Mouse (Mus musculus) neural tube, embryonic 14.5 days (tissue): ENCODE results near the gene Exosc10. TPM values are rescaled to one million over a fixed set of nuclear protein-coding genes. Genes with fewer than 3 reads are reported as not detected.

Experiments
- ATAC-seq: fragments of 200-750 bp; cut with Nextera tagmentation; 2 replicates; pipeline ENCODE4 v1.8.0; 2017; ENCODE audit warnings: low read depth, mild to moderate bottlenecking, moderate TSS enrichment, moderate library complexity
- H3K27ac ChIP-seq: fragments of 300-500 bp; sonication (generic); 2 replicates; pipeline ENCODE4 v1.5.1; 2014; ENCODE audit warnings: low read depth, mild to moderate bottlenecking, control low read depth, low read length, moderate library complexity, mixed read lengths
- H3K27me3 ChIP-seq: fragments of 300-500 bp; sonication (generic); 2 replicates; pipeline ENCODE4 v1.6.1; 2014; ENCODE audit warnings: low read length; ENCODE audit not compliant: control insufficient read depth, insufficient read depth
- H3K36me3 ChIP-seq: fragments of 300-500 bp; sonication (generic); 2 replicates; pipeline ENCODE4 v1.6.1; 2014; ENCODE audit warnings: low read length, mixed read lengths; ENCODE audit not compliant: control insufficient read depth, insufficient read depth
- H3K4me1 ChIP-seq: fragments of 300-500 bp; sonication (generic); 2 replicates; pipeline ENCODE4 v1.6.1; 2014; ENCODE audit warnings: low read length; ENCODE audit not compliant: control insufficient read depth, insufficient read depth
- H3K4me2 ChIP-seq: fragments of 300-500 bp; sonication (generic); 2 replicates; pipeline ENCODE4 v1.6.1; 2014; ENCODE audit warnings: mild to moderate bottlenecking, low read depth, low read length, control low read depth
- H3K4me3 ChIP-seq: fragments of 300-500 bp; sonication (generic); 2 replicates; pipeline ENCODE4 v1.5.1; 2014; ENCODE audit warnings: low read depth, low read length, control low read depth, mixed read lengths
- H3K9ac ChIP-seq: fragments of 300-500 bp; sonication (generic); replicated peaks from 2 replicates; pipeline ENCODE4 v1.6.1; 2014; ENCODE audit warnings: low read depth, mild to moderate bottlenecking, control low read depth, low read length, mixed read lengths
- H3K9me3 ChIP-seq: fragments of 300-500 bp; sonication (generic); 2 replicates; pipeline ENCODE4 v1.6.1; 2016; ENCODE audit warnings: low read length; ENCODE audit not compliant: control insufficient read depth
- WGBS: fragments of 180-500 bp; shearing (Covaris S2); extraction: QIAGEN DNeasy Blood & Tissue Kit; methylation state at CpG from one replicate; pipeline ENCODE4 v1.1.7; 2014; 5-methylcytosine and 5-hydroxymethylcytosine counted together
- polyA plus RNA-seq: library from polyadenylated mRNA; unstranded; fragments of >200 nt; fragmentation: Nextera tagmentation; extraction: Ambion mirVana; gene quantifications from 2 replicates; pipeline ENCODE4 v1.2.1, GENCODE M21; 2014

The Exosc10 gene
- polyA plus RNA-seq, 1 experiment from 2014 or later: 89.1 TPM

- no peak for ATAC-seq
- H3K36me3 ChIP-seq: peaks cover 82% of the 10 kb centered on the region
- H3K27me3 ChIP-seq: no peaks in the 10 kb centered on the region
- H3K4me3 ChIP-seq: no peak overlapping the region
- WGBS: 93% methylated on average over 10 of the region's 10 CpGs
- no peak overlapping the region for H3K27ac ChIP-seq
- H3K4me2 ChIP-seq: no peak overlapping the region
- no peaks in the 10 kb centered on the region for H3K4me1 ChIP-seq
- H3K9me3 ChIP-seq: no peaks in the 10 kb centered on the region
- no peak overlapping the region for H3K9ac ChIP-seq
Observed at GRCm38 (mm10) chr4:148527158-148527910, 30.9 kb upstream of the Exosc10 start.

GRCm38 (mm10) chr4:148530351-148530750, 27.9 kb upstream of the Exosc10 start:
- H3K4me2 ChIP-seq: no peak overlapping the region
- H3K9ac ChIP-seq: no peak overlapping the region
- 96% methylated on average over 5 of the region's 5 CpGs for WGBS
- H3K9me3 ChIP-seq: no peaks in the 10 kb centered on the region
- no peak overlapping the region for H3K27ac ChIP-seq
- peaks cover 91% of the 10 kb centered on the region for H3K36me3 ChIP-seq
- H3K4me1 ChIP-seq: no peaks in the 10 kb centered on the region
- H3K4me3 ChIP-seq: no peak overlapping the region
- no peak for ATAC-seq
- no peaks in the 10 kb centered on the region for H3K27me3 ChIP-seq

DNA sequence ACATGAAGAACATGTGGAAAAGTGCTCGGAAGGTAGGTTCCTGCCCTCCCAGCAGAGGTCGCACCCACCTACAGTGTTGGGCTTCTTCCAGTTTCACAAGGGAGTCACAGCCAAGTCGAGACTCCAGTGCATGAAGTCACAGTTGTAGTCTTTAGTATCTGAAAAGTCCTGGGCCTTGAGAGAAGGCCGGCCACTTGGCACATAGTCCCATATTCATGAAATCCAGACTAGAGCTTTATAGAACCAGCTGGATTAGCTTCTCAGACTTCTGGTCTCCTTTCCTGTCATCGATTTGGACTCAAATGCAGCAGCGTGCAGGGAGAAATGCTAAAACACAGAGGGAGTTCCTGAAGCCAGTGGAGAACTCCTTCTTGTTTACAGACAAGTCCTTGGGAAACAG, 27.5 kb upstream of the Exosc10 start:
- H3K27ac ChIP-seq: no peak overlapping the region

DNA sequence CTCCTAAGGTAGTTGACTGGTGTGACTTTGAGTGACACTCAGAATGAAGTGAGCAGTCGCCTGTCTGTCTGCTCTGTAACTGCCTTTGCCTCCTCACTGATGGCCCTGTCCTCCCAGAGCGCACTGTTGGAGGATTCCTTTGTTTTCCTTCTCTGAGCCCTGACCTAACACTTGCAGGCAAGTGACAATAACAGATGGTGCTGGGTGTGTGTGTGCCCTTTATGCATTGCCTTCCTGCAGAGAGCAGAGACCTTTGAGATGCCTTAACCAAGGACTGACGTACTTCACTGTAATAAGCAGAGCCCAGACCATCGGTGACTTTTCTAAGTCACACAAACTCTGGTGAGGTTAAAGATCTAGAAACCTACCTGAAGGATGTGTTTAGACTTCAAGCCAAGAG, 26.9 kb upstream of the Exosc10 start:
- H3K4me2 ChIP-seq: no peak overlapping the region
- H3K36me3 ChIP-seq: peaks cover 91% of the 10 kb centered on the region
- no peaks in the 10 kb centered on the region for H3K9me3 ChIP-seq
- no peak overlapping the region for H3K27ac ChIP-seq
- H3K4me3 ChIP-seq: no peak overlapping the region
- no peaks in the 10 kb centered on the region for H3K27me3 ChIP-seq
- no peak overlapping the region for H3K9ac ChIP-seq
- WGBS: 65% methylated on average over 4 of the region's 4 CpGs
- no peak for ATAC-seq
- H3K4me1 ChIP-seq: no peaks in the 10 kb centered on the region

More for the DNA sequence above, 27.5 kb upstream of the Exosc10 start:
- Histone ChIP-seq H3K4me3 (no peak overlapping the region), H3K9ac (no peak overlapping the region), H3K36me3 (peaks cover 91% of the 10 kb centered on the region), H3K9me3 (no peaks in the 10 kb centered on the region), H3K4me2 (no peak overlapping the region), H3K4me1 (no peaks in the 10 kb centered on the region), H3K27me3 (no peaks in the 10 kb centered on the region)
- no peak for ATAC-seq
- WGBS: 94% methylated on average over 6 of the region's 6 CpGs

DNA sequence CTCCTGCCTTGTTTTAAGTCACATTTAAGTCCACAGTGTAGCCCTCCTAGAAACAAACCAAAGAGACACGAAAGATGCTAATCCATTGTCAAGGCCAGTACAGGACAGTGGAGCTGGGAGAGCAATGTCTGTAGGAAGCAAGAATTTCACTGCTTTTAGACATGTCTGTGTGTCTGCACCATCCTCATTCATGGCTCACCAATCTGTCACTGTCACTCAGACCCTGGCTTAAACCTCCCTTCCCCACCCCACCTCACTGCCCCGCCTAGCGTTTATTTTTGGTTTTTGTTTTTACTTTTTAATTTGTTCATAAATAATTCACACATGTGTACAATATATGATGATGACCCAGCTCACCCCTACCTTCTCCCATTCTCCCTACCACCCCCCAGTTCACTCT, 25.7 kb upstream of the Exosc10 start:
- H3K36me3 ChIP-seq: peaks cover 91% of the 10 kb centered on the region
- no peak overlapping the region for H3K4me3 ChIP-seq
- no peaks in the 10 kb centered on the region for H3K27me3 ChIP-seq
- WGBS: 97% methylated on average over 3 of the region's 3 CpGs
- no peak overlapping the region for H3K9ac ChIP-seq
- H3K4me2 ChIP-seq: no peak overlapping the region
- no peaks in the 10 kb centered on the region for H3K9me3 ChIP-seq
- H3K27ac ChIP-seq: no peak overlapping the region
- ATAC-seq: no peak
- no peaks in the 10 kb centered on the region for H3K4me1 ChIP-seq

- Histone ChIP-seq H3K4me2 (no peak overlapping the region), H3K4me1 (no peaks in the 10 kb centered on the region), H3K36me3 (peaks cover 91% of the 10 kb centered on the region), H3K27me3 (no peaks in the 10 kb centered on the region), H3K27ac (no peak overlapping the region), H3K9ac (no peak overlapping the region), H3K9me3 (no peaks in the 10 kb centered on the region), H3K4me3 (no peak overlapping the region)
- 80% methylated on average over 12 of the region's 12 CpGs for WGBS
- ATAC-seq: peak; percentile 14; the same call in 1 of the 2 replicates
Observed at GRCm38 (mm10) chr4:148533613-148534328, 24.5 kb upstream of the Exosc10 start.

DNA sequence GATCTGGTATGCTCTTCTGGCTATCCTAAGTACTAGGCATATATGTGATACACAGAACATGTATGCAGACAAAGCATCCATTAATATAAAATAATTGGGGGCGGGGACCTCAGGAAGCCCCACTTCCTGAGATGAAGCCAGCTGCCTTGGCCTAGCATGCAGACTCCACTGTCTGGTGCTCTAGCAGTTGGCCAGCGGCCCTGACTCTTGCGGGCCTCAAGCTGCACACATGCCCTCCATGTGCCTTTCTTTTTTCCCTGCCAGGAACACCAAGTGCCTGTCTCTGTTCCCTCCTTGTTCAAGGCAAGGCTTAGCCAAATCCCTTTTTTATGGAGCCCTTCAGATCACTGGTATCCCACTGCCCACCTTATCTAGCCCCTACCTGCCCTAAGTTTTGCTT, 22.4 kb upstream of the Exosc10 start:
- Histone ChIP-seq H3K4me1 (no peaks in the 10 kb centered on the region), H3K27ac (no peak overlapping the region), H3K27me3 (no peaks in the 10 kb centered on the region), H3K36me3 (peaks cover 92% of the 10 kb centered on the region), H3K9me3 (no peaks in the 10 kb centered on the region), H3K4me2 (no peak overlapping the region), H3K4me3 (no peak overlapping the region), H3K9ac (no peak overlapping the region)
- 98% methylated on average over 3 of the region's 3 CpGs for WGBS
- ATAC-seq: no peak

DNA sequence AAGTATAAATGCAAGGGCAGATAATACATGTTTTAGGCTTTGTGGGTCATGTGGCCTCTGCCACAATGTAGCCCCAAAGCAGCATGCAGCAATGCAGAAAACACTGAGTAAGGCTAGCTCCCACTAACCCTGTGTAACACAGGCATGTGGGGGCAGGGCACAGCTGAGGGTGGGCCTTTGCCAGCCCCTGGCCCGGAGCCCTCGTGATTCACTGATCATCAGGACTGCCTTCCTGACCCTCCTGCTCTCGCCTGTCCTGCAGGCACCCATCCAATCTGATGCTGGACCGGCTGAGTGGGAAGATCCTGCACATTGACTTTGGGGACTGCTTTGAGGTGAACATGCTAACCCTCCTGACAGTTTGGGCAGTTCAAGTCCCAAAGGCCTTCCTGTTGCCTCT, 9.1 kb upstream of the Exosc10 start:
- Histone ChIP-seq H3K27me3 (no peaks in the 10 kb centered on the region), H3K36me3 (peaks cover 78% of the 10 kb centered on the region), H3K9ac (no peak overlapping the region), H3K4me2 (no peak overlapping the region), H3K4me1 (no peaks in the 10 kb centered on the region), H3K9me3 (no peaks in the 10 kb centered on the region), H3K27ac (no peak overlapping the region), H3K4me3 (no peak overlapping the region)
- WGBS: 82% methylated on average over 4 of the region's 4 CpGs
- no peak for ATAC-seq

GRCm38 (mm10) chr4:148557766-148558165, 463 bp upstream of the Exosc10 start:
- Histone ChIP-seq H3K27ac (peak overlapping the region; percentile 96), H3K9ac (peak overlapping the region; percentile 99), H3K27me3 (no peaks in the 10 kb centered on the region), H3K9me3 (no peaks in the 10 kb centered on the region), H3K36me3 (peaks cover 60% of the 10 kb centered on the region), H3K4me1 (no peaks in the 10 kb centered on the region), H3K4me2 (peak overlapping the region; percentile 67), H3K4me3 (peak overlapping the region; percentile 95)
- ATAC-seq: peak; percentile 49; the same call in 1 of the 2 replicates
- WGBS: 33% methylated on average over 6 of the region's 6 CpGs
